In genomic region chr16:43362651-43363300, GRCm38 (mm10) we compare ENCODE assay signal across 8 mouse cellular contexts.
A peak's percentile ranks its signal among the peaks of the same experiment; 100 is the strongest.
DNase-seq lines count a peak whose midpoint lies in the region; ATAC-seq lines count a peak whose summit lies in the region.

No protein-coding gene starts in this region.

- H3K27ac ChIP-seq in forebrain, embryonic 14.5 days (ENCODE audit: low read depth, low read length), result no peak overlapping the region

- H3K36me3 ChIP-seq in forebrain, embryonic 14.5 days (ENCODE audit: control insufficient read depth, insufficient read depth, low read length), result no peaks in the 10 kb centered on the region

- H3K4me2 ChIP-seq in forebrain, embryonic 14.5 days (ENCODE audit: low read length), result no peak overlapping the region

- no peaks in the 10 kb centered on the region for H3K4me1 ChIP-seq in forebrain, embryonic 14.5 days (ENCODE audit: control insufficient read depth, insufficient read depth, low read length)

- intact Hi-C loops in heart, postnatal 36 days (cut with DNase I), result loop anchor here (1.0 to 5.0 kb wide), 3 partner anchors 26 to 450 kb away; no protein-coding TSS in a partner anchor

- H3K4me3 ChIP-seq in forebrain, embryonic 14.5 days (ENCODE audit: low read depth, low read length), result no peak overlapping the region

- DNase-seq in embryo, embryonic 11 days, result peak; percentile 18
- no peak for DNase-seq in embryo, embryonic 9.5 days (ENCODE audit: extremely low spot score)
- peak; percentile 98 for DNase-seq in adipocyte (ENCODE audit: low spot score)
- peak; percentile 30 for DNase-seq in forebrain, embryonic 14.5 days (ENCODE audit: low spot score)
- peak; percentile 80 to 82 for DNase-seq in heart, postnatal 36 days
- DNase-seq in liver, result peak; percentile 6
- peak; percentile 25 for DNase-seq in retina, embryonic 14.5 days (ENCODE audit: low spot score)
- no peak for DNase-seq in frontal cortex, postnatal 36 days (ENCODE audit: low spot score in 2 of 2)

- ATAC-seq in forebrain, embryonic 14.5 days, result 0 out of 2 replicates have a peak, but pooled peaks have one; percentile 48

- H3K27me3 ChIP-seq in forebrain, embryonic 14.5 days (replicated peaks; ENCODE audit: control insufficient read depth, insufficient read depth, low read length), result no peaks in the 10 kb centered on the region

- H3K9me3 ChIP-seq in forebrain, embryonic 14.5 days (replicated peaks; ENCODE audit: control insufficient read depth, low read length), result no peaks in the 10 kb centered on the region

- H3K9ac ChIP-seq in forebrain, embryonic 14.5 days (ENCODE audit: low read length), result no peak overlapping the region

- 66% methylated on average over 9 of the region's 9 CpGs for WGBS in forebrain, embryonic 14.5 days

Comparison
In these comparisons a context has a peak if more than half of its experiments do, and no peak if none do; other contexts are left out.
1. DNase-seq: peak in embryo, embryonic 11 days (single experiment), adipocyte (single experiment), forebrain, embryonic 14.5 days (single experiment), heart, postnatal 36 days (2 of 2), liver (single experiment) and retina, embryonic 14.5 days (single experiment); none in embryo, embryonic 9.5 days (single experiment) and frontal cortex, postnatal 36 days (0 of 2).